Mouse (Mus musculus) left cerebral cortex, adult 11 months (tissue): ENCODE results near the gene Nom1.
"Not testable (repeated sequence)": the region's sequence is repeated elsewhere in the genome, so short reads cannot be mapped to it uniquely, and the experiment has no call there.

Experiments used
- DNase-seq: peaks from one replicate; pipeline ENCODE4 v3.0.0; 2022; ENCODE audit warnings: low spot score

Nom1 gene

GRCm38 (mm10) chr5:29434228-29434871 lies at the start of gene Nom1:
TSS of gene Nom1 (plus strand) at chr5:29434664.
- DNase-seq, result peak; percentile 81

GRCm38 (mm10) chr5:29387591-29387990 lies 46.9 kb upstream of the Nom1 start:
- no peak for DNase-seq

- no peak for DNase-seq
Observed at GRCm38 (mm10) chr5:29388181-29388943, 46.1 kb upstream of the Nom1 start.

- DNase-seq, result peak; percentile 63
Observed at GRCm38 (mm10) chr5:29388944-29389765, 45.3 kb upstream of the Nom1 start.

- DNase-seq, result no peak
Observed at GRCm38 (mm10) chr5:29398427-29398826, 36.0 kb upstream of the Nom1 start.

- no peak for DNase-seq
Observed at GRCm38 (mm10) chr5:29410854-29411253, 23.6 kb upstream of the Nom1 start.

GRCm38 (mm10) chr5:29413041-29413440 lies 21.4 kb upstream of the Nom1 start:
- DNase-seq, result no peak

GRCm38 (mm10) chr5:29423330-29423729 lies 11.1 kb upstream of the Nom1 start:
- DNase-seq, result not testable (repeated sequence)

- DNase-seq, result peak; percentile 4
Observed at GRCm38 (mm10) chr5:29434872-29435358, 451 bp downstream of the Nom1 start.

- no peak for DNase-seq
Observed at GRCm38 (mm10) chr5:29435491-29435890, 1.0 kb downstream of the Nom1 start.

- not testable (repeated sequence) for DNase-seq
Observed at GRCm38 (mm10) chr5:29436728-29437127, 2.3 kb downstream of the Nom1 start.

- no peak for DNase-seq
Observed at GRCm38 (mm10) chr5:29445275-29445674, 10.8 kb downstream of the Nom1 start.

- no peak for DNase-seq
Observed at GRCm38 (mm10) chr5:29452352-29452751, 17.9 kb downstream of the Nom1 start.

GRCm38 (mm10) chr5:29456895-29457656 lies 22.6 kb downstream of the Nom1 start:
- DNase-seq, result no peak

- no peak for DNase-seq
Observed at GRCm38 (mm10) chr5:29462943-29463686, 28.7 kb downstream of the Nom1 start.

- DNase-seq, result no peak
Observed at GRCm38 (mm10) chr5:29467489-29468350, 33.3 kb downstream of the Nom1 start.

GRCm38 (mm10) chr5:29468351-29469065 lies 34.0 kb downstream of the Nom1 start:
- DNase-seq, result no peak

- no peak for DNase-seq
Observed at GRCm38 (mm10) chr5:29469501-29469900, 35.0 kb downstream of the Nom1 start.

- no peak for DNase-seq
Observed at GRCm38 (mm10) chr5:29470271-29470670, 35.8 kb downstream of the Nom1 start.
